Mouse (Mus musculus): ENCODE results near the gene Exoc7.
"Not testable (repeated sequence)": the region's sequence is repeated elsewhere in the genome, so short reads cannot be mapped to it uniquely, and the experiment has no call there.

Gene Exoc7

GRCm38 (mm10) chr11:116280751-116281663, 26.0 kb downstream of the Exoc7 start, which contains the start of gene Galr2:
TSS of gene Galr2 (plus strand) at chr11:116280939.
- DNase-seq (ENCODE audit: low read depth, low spot score) = peak; percentile 64

GRCm38 (mm10) chr11:116277184-116277583, 29.8 kb downstream of the Exoc7 start:
- not testable (repeated sequence) for DNase-seq (ENCODE audit: low read depth, low spot score)

- DNase-seq (ENCODE audit: low read depth, low spot score) = peak; percentile 90
These were observed 32.9 kb downstream of the Exoc7 start, which contains the start of gene Srp68 for GRCm38 (mm10) chr11:116274045-116274666. TSS of gene Srp68 (minus strand) at chr11:116274217.

- DNase-seq (ENCODE audit: low read depth, low spot score) = peak; percentile 27
These were observed 33.5 kb downstream of the Exoc7 start for GRCm38 (mm10) chr11:116273469-116274044.

GRCm38 (mm10) chr11:116272589-116273468, 34.2 kb downstream of the Exoc7 start:
- no peak for DNase-seq (ENCODE audit: low read depth, low spot score)

- no peak for DNase-seq (ENCODE audit: low read depth, low spot score)
These were observed 37.5 kb downstream of the Exoc7 start for GRCm38 (mm10) chr11:116269560-116269959.

GRCm38 (mm10) chr11:116268313-116268712, 38.7 kb downstream of the Exoc7 start:
- no peak for DNase-seq (ENCODE audit: low read depth, low spot score)

GRCm38 (mm10) chr11:116267637-116268036, 39.4 kb downstream of the Exoc7 start:
- peak; percentile 67 for DNase-seq (ENCODE audit: low read depth, low spot score)

- no peak for DNase-seq (ENCODE audit: low read depth, low spot score)
These were observed 41.2 kb downstream of the Exoc7 start for GRCm38 (mm10) chr11:116265850-116266249.

- no peak for DNase-seq (ENCODE audit: low read depth, low spot score)
These were observed 41.7 kb downstream of the Exoc7 start for GRCm38 (mm10) chr11:116265352-116265751.

GRCm38 (mm10) chr11:116260259-116260658, 46.8 kb downstream of the Exoc7 start:
- DNase-seq (ENCODE audit: low read depth, low spot score) = no peak

- DNase-seq (ENCODE audit: low read depth, low spot score) = no peak
These were observed 47.6 kb downstream of the Exoc7 start for GRCm38 (mm10) chr11:116259461-116259860.

GRCm38 (mm10) chr11:116255982-116256675, 50.9 kb downstream of the Exoc7 start:
- DNase-seq (ENCODE audit: low read depth, low spot score) = no peak

GRCm38 (mm10) chr11:116255090-116255981, 51.7 kb downstream of the Exoc7 start:
- no peak for DNase-seq (ENCODE audit: low read depth, low spot score)

- DNase-seq (ENCODE audit: low read depth, low spot score) = no peak
These were observed 52.4 kb downstream of the Exoc7 start for GRCm38 (mm10) chr11:116254627-116255026.

GRCm38 (mm10) chr11:116253076-116253600, 53.9 kb downstream of the Exoc7 start:
- DNase-seq (ENCODE audit: low read depth, low spot score) = no peak

GRCm38 (mm10) chr11:116250898-116251297, 56.1 kb downstream of the Exoc7 start:
- DNase-seq (ENCODE audit: low read depth, low spot score) = no peak

GRCm38 (mm10) chr11:116247502-116248222, 59.4 kb downstream of the Exoc7 start:
- DNase-seq (ENCODE audit: low read depth, low spot score) = no peak

- DNase-seq (ENCODE audit: low read depth, low spot score) = no peak
These were observed 61.4 kb downstream of the Exoc7 start for GRCm38 (mm10) chr11:116245616-116246015.

Measured in R1 (cell line).